Mouse (Mus musculus) c-Kit-negative CD71-positive TER-119-positive erythroid progenitor cells, embryonic 14.5 days (primary cell): ENCODE data around the gene Nfkbil1.

ENCODE experiments used
- DNase-seq: peaks from one replicate; pipeline ENCODE4 v3.0.0-alpha.2; 2013; ENCODE audit warnings: low read depth, low spot score

Nfkbil1 gene

GRCm38 (mm10) chr17:35235614-35236389 lies at the start of gene Nfkbil1:
TSS of gene Nfkbil1 (minus strand) at chr17:35235792.
- DNase-seq, result peak; percentile 72

- DNase-seq, result no peak
Measured at GRCm38 (mm10) chr17:35280276-35280675, 44.7 kb upstream of the Nfkbil1 start.

- DNase-seq, result no peak
Measured at GRCm38 (mm10) chr17:35278957-35279688, 43.5 kb upstream of the Nfkbil1 start.

GRCm38 (mm10) chr17:35278049-35278448 lies 42.5 kb upstream of the Nfkbil1 start:
- no peak for DNase-seq

GRCm38 (mm10) chr17:35276304-35276864 lies 40.8 kb upstream of the Nfkbil1 start:
- no peak for DNase-seq

GRCm38 (mm10) chr17:35274770-35275169 lies 39.2 kb upstream of the Nfkbil1 start:
- DNase-seq, result peak; percentile 63

GRCm38 (mm10) chr17:35272249-35272648 lies 36.7 kb upstream of the Nfkbil1 start:
- no peak for DNase-seq

- no peak for DNase-seq
Measured at GRCm38 (mm10) chr17:35269653-35270347, 34.2 kb upstream of the Nfkbil1 start.

- no peak for DNase-seq
Measured at GRCm38 (mm10) chr17:35267399-35268086, 32.0 kb upstream of the Nfkbil1 start.

GRCm38 (mm10) chr17:35263523-35263883 lies 27.9 kb upstream of the Nfkbil1 start:
- no peak for DNase-seq

GRCm38 (mm10) chr17:35262664-35263522 lies 27.3 kb upstream of the Nfkbil1 start, which contains the start of gene H2-D1:
TSS of gene H2-D1 (plus strand) at chr17:35262730.
- DNase-seq, result peak; percentile 80

GRCm38 (mm10) chr17:35261651-35262050 lies 26.1 kb upstream of the Nfkbil1 start:
- DNase-seq, result no peak

GRCm38 (mm10) chr17:35259621-35260020 lies 24.0 kb upstream of the Nfkbil1 start:
- DNase-seq, result no peak

- no peak for DNase-seq
Measured at GRCm38 (mm10) chr17:35258492-35259478, 23.2 kb upstream of the Nfkbil1 start.

- peak; percentile 89 for DNase-seq
Measured at GRCm38 (mm10) chr17:35257824-35258491, 22.4 kb upstream of the Nfkbil1 start.

- no peak for DNase-seq
Measured at GRCm38 (mm10) chr17:35257378-35257777, 21.8 kb upstream of the Nfkbil1 start.

GRCm38 (mm10) chr17:35255704-35256103 lies 20.1 kb upstream of the Nfkbil1 start:
- no peak for DNase-seq

GRCm38 (mm10) chr17:35255301-35255700 lies 19.7 kb upstream of the Nfkbil1 start:
- DNase-seq, result no peak
